Mouse (Mus musculus) ES-E14 (cell line): ENCODE measurements around the gene Hipk2.

ENCODE experiments used
- MAFK ChIP-seq: IDR thresholded peaks from 2 replicates; pipeline ENCODE4 v1.6.1; 2014; ENCODE audit warnings: mild to moderate bottlenecking, low read depth, low read length, inconsistent platforms; ENCODE audit not compliant: insufficient read depth
- ZC3H11A ChIP-seq: IDR thresholded peaks from 2 replicates; pipeline ENCODE4 v1.6.1; 2012; ENCODE audit warnings: low read depth, mild to moderate bottlenecking, inconsistent platforms, low read length, borderline replicate concordance

GRCm38 (mm10) chr6:38755188-38755587, 120.8 kb downstream of the Hipk2 start:
- TF ChIP-seq ZC3H11A (no peak), MAFK (no peak)
